In the genomic region with DNA sequence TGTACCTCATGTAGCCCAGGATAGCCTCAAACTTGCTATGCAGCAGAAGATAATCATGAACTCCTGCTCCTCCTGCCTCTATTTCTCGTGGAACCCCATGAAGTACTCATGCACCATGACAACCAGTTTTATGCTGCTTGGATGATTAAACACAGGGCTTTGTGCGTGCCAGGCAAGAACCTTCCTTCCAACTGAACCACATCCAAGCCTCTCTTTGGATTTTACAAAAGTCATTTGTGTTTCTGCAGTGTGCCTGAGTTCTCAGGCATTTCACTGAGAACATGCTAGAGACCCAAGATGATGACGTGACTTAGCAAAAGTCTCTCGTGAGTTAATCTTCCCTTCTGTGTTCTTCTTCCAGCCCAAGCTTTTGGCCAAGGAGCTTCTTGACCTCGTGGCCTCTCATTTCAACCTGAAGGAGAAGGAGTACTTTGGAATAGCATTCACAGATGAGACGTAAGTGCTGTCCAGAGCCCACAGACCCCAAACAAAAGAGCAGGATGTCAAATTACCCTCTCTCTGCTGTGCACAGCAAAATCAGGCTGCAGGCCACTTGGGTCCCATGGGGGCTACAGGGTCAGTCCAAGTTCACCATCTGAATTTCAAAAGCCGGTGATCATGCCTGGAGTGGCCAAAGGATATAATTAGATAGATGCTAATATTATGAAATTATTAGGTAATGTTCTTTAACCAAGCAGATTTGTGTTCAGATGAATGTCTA, we compare ENCODE assay signal across 11 mouse cellular contexts.
DNase-seq lines count a peak whose midpoint lies in the region; ATAC-seq and TF ChIP-seq lines count a peak whose summit lies in the region.
"Had no signal": no experiment of that assay in that cellular context is flagged by ENCODE, and none has a peak within 500 bp of the region (broad histone marks: within the 10 kb centered on the region; RNA-seq: fewer than 3 reads in every experiment).

No protein-coding gene starts in this region.

- no peak overlapping the region for H3K4me2 ChIP-seq in heart, postnatal 0 days (ENCODE audit: low read depth, low read length)

- no peak overlapping the region for H3K4me3 ChIP-seq in embryonic facial prominence, embryonic 10.5 days
- H3K4me3 ChIP-seq in heart, postnatal 0 days (ENCODE audit: low read depth, low read length): no peak overlapping the region

- peaks cover 69% of the 10 kb centered on the region for H3K36me3 ChIP-seq in embryonic facial prominence, embryonic 10.5 days (replicated peaks)
- H3K36me3 ChIP-seq in heart, postnatal 0 days (replicated peaks; ENCODE audit: control insufficient read depth, insufficient read depth, low read length): 0 out of 2 replicates have a peak, but pooled peaks cover 3% of the 10 kb centered on the region

- DNase-seq in adrenal gland, postnatal 14 days: peak; percentile 69
- DNase-seq in adrenal gland, postnatal 4 days (ENCODE audit: low spot score in 2 of 2): no peak
- peak; percentile 39 to 60 for DNase-seq in kidney, postnatal 4 days
- no peak for DNase-seq in kidney, adult 11 months
- DNase-seq in embryonic facial prominence, embryonic 10.5 days (ENCODE audit: low spot score): peak; percentile 31
- DNase-seq in heart, postnatal 0 days (ENCODE audit: low spot score): no peak
- no peak for DNase-seq in urinary bladder, postnatal 4 days (ENCODE audit: low spot score in 2 of 2)
- no peak for DNase-seq in layer of hippocampus, postnatal 25 days (ENCODE audit: extremely low spot score in 1 of 2, low spot score in 1 of 2)
- DNase-seq: cerebellum, adult 11 months; lung, postnatal 4 days; spleen, adult 18-20 months had no signal

- no peak for TF ChIP-seq CTCF in heart, postnatal 0 days (IDR thresholded peaks at IDR 0.05; ENCODE audit: low read depth)

- H3K9ac ChIP-seq in heart, postnatal 0 days (replicated peaks; ENCODE audit: low read depth, low read length): no peak overlapping the region

- no peak for TF ChIP-seq EP300 in heart, postnatal 0 days (IDR thresholded peaks at IDR 0.05; ENCODE audit: low read depth)

- H3K4me1 ChIP-seq in embryonic facial prominence, embryonic 10.5 days: peaks cover 52% of the 10 kb centered on the region
- H3K4me1 ChIP-seq in heart, postnatal 0 days (ENCODE audit: control insufficient read depth, insufficient read depth): peaks cover 27% of the 10 kb centered on the region

- no peaks in the 10 kb centered on the region for H3K27me3 ChIP-seq in embryonic facial prominence, embryonic 10.5 days (replicated peaks; ENCODE audit: low read depth, poor library complexity, severe bottlenecking)
- no peaks in the 10 kb centered on the region for H3K27me3 ChIP-seq in heart, postnatal 0 days (ENCODE audit: control insufficient read depth, insufficient read depth, low read length)

- peak; percentile 44; the same call in 1 of the 2 replicates for ATAC-seq in heart, postnatal 0 days (ENCODE audit: insufficient read depth, low read depth)

- WGBS in embryonic facial prominence, embryonic 10.5 days: 58% methylated on average over 7 of the region's 7 CpGs
- WGBS in heart, postnatal 0 days: 58% methylated on average over 7 of the region's 7 CpGs

- peaks cover 16% of the 10 kb centered on the region; the same call in 1 of the 2 replicates for H3K9me3 ChIP-seq in embryonic facial prominence, embryonic 10.5 days
- no peaks in the 10 kb centered on the region for H3K9me3 ChIP-seq in heart, postnatal 0 days (replicated peaks; ENCODE audit: control insufficient read depth, low read length)

- H3K27ac ChIP-seq in embryonic facial prominence, embryonic 10.5 days (replicated peaks): 0 out of 2 replicates have a peak overlapping the region, but pooled peaks have one; percentile 59
- H3K27ac ChIP-seq in heart, postnatal 0 days (ENCODE audit: low read depth): peak overlapping the region; percentile 5; the same call in 1 of the 2 replicates

Comparison
In these comparisons a context has a peak if more than half of its experiments do, and no peak if none do; other contexts are left out.
1. DNase-seq: peak in adrenal gland, postnatal 14 days (single experiment), kidney, postnatal 4 days (2 of 2) and embryonic facial prominence, embryonic 10.5 days (single experiment); none in adrenal gland, postnatal 4 days (0 of 2), kidney, adult 11 months (single experiment), heart, postnatal 0 days (single experiment), urinary bladder, postnatal 4 days (0 of 2) and layer of hippocampus, postnatal 25 days (0 of 2).